Mouse (Mus musculus): ENCODE measurements at regions not wholly inside any gene's neighbourhood (a gene's known extent, or its start where the extent isn't known, plus 50 kb on each side); places are given as distances from the start of the nearest gene placed in this dataset.

- WGBS = 90% methylated on average over 7 of the region's 7 CpGs
- no peak for TF ChIP-seq CTCF (conservative IDR thresholded peaks at IDR 0.05; ENCODE audit: insufficient read depth, insufficient read length, low read depth, low read length)
- H3K4me1 ChIP-seq (ENCODE audit: control insufficient read depth, insufficient read depth, low read length) = no peaks in the 10 kb centered on the region
- no peak overlapping the region for H3K27ac ChIP-seq (ENCODE audit: insufficient read depth, low read depth, low read length)
- DNase-seq = no peak
- no peaks in the 10 kb centered on the region for H3K27me3 ChIP-seq (replicated peaks; ENCODE audit: control insufficient read depth, insufficient read depth, low read length)
- no peak overlapping the region for H3K4me3 ChIP-seq (ENCODE audit: insufficient read depth, low read depth, low read length)
- H3K36me3 ChIP-seq (ENCODE audit: control insufficient read depth, insufficient read depth, low read length) = no peaks in the 10 kb centered on the region
Measured at GRCm38 (mm10) chr16:73728297-73728696, 683.3 kb downstream of the Robo2 start.

- TF ChIP-seq POLR2A (IDR thresholded peaks at IDR 0.05; ENCODE audit: low read depth, low read length) (no peak), CTCF (conservative IDR thresholded peaks at IDR 0.05; ENCODE audit: insufficient read depth, insufficient read length, low read depth, low read length) (no peak)
- 70% methylated on average over 3 of the region's 3 CpGs for WGBS
- no peaks in the 10 kb centered on the region for H3K27me3 ChIP-seq (replicated peaks; ENCODE audit: control insufficient read depth, insufficient read depth, low read length)
Measured at GRCm38 (mm10) chr16:73719691-73720090, 691.9 kb downstream of the Robo2 start.

GRCm38 (mm10) chr16:73716301-73716700, 695.3 kb downstream of the Robo2 start:
- TF ChIP-seq CTCF (conservative IDR thresholded peaks at IDR 0.05; ENCODE audit: insufficient read depth, insufficient read length, low read depth, low read length) (no peak), POLR2A (IDR thresholded peaks at IDR 0.05; ENCODE audit: low read depth, low read length) (no peak)
- Histone ChIP-seq H3K36me3 (ENCODE audit: control insufficient read depth, insufficient read depth, low read length) (no peaks in the 10 kb centered on the region), H3K27me3 (replicated peaks; ENCODE audit: control insufficient read depth, insufficient read depth, low read length) (no peaks in the 10 kb centered on the region), H3K27ac (ENCODE audit: insufficient read depth, low read depth, low read length) (no peak overlapping the region), H3K4me1 (ENCODE audit: control insufficient read depth, insufficient read depth, low read length) (no peaks in the 10 kb centered on the region), H3K4me3 (ENCODE audit: insufficient read depth, low read depth, low read length) (no peak overlapping the region)
- DNase-seq = no peak
- WGBS = 72% methylated on average over 5 of the region's 5 CpGs

More at GRCm38 (mm10) chr16:73719691-73720090, 691.9 kb downstream of the Robo2 start:
- Histone ChIP-seq H3K4me1 (ENCODE audit: control insufficient read depth, insufficient read depth, low read length) (no peaks in the 10 kb centered on the region), H3K4me3 (ENCODE audit: insufficient read depth, low read depth, low read length) (no peak overlapping the region), H3K27ac (ENCODE audit: insufficient read depth, low read depth, low read length) (no peak overlapping the region), H3K36me3 (ENCODE audit: control insufficient read depth, insufficient read depth, low read length) (no peaks in the 10 kb centered on the region)
- DNase-seq = no peak

GRCm38 (mm10) chr16:73707051-73707450, 704.6 kb downstream of the Robo2 start:
- no peak for DNase-seq
- Histone ChIP-seq H3K27ac (ENCODE audit: insufficient read depth, low read depth, low read length) (no peak overlapping the region), H3K4me3 (ENCODE audit: insufficient read depth, low read depth, low read length) (no peak overlapping the region), H3K27me3 (replicated peaks; ENCODE audit: control insufficient read depth, insufficient read depth, low read length) (no peaks in the 10 kb centered on the region), H3K4me1 (ENCODE audit: control insufficient read depth, insufficient read depth, low read length) (no peaks in the 10 kb centered on the region), H3K36me3 (ENCODE audit: control insufficient read depth, insufficient read depth, low read length) (no peaks in the 10 kb centered on the region)
- WGBS = 92% methylated on average over 1 of the region's 1 CpGs
- no peak for TF ChIP-seq CTCF (conservative IDR thresholded peaks at IDR 0.05; ENCODE audit: insufficient read depth, insufficient read length, low read depth, low read length)
- TF ChIP-seq POLR2A (IDR thresholded peaks at IDR 0.05; ENCODE audit: low read depth, low read length) = no peak

GRCm38 (mm10) chr16:73689274-73689673, 722.4 kb downstream of the Robo2 start:
- TF ChIP-seq POLR2A (IDR thresholded peaks at IDR 0.05; ENCODE audit: low read depth, low read length) = no peak
- TF ChIP-seq CTCF (conservative IDR thresholded peaks at IDR 0.05; ENCODE audit: insufficient read depth, insufficient read length, low read depth, low read length) = no peak
- H3K27ac ChIP-seq (ENCODE audit: insufficient read depth, low read depth, low read length) = no peak overlapping the region
- H3K36me3 ChIP-seq (ENCODE audit: control insufficient read depth, insufficient read depth, low read length) = no peaks in the 10 kb centered on the region
- no peaks in the 10 kb centered on the region for H3K4me1 ChIP-seq (ENCODE audit: control insufficient read depth, insufficient read depth, low read length)
- H3K27me3 ChIP-seq (replicated peaks; ENCODE audit: control insufficient read depth, insufficient read depth, low read length) = no peaks in the 10 kb centered on the region
- DNase-seq = no peak
- H3K4me3 ChIP-seq (ENCODE audit: insufficient read depth, low read depth, low read length) = no peak overlapping the region
- WGBS = 48% methylated on average over 11 of the region's 11 CpGs

GRCm38 (mm10) chr16:73679804-73680203, 731.8 kb downstream of the Robo2 start:
- Histone ChIP-seq H3K36me3 (ENCODE audit: control insufficient read depth, insufficient read depth, low read length) (no peaks in the 10 kb centered on the region), H3K27me3 (replicated peaks; ENCODE audit: control insufficient read depth, insufficient read depth, low read length) (no peaks in the 10 kb centered on the region), H3K4me3 (ENCODE audit: insufficient read depth, low read depth, low read length) (no peak overlapping the region), H3K4me1 (ENCODE audit: control insufficient read depth, insufficient read depth, low read length) (no peaks in the 10 kb centered on the region), H3K27ac (ENCODE audit: insufficient read depth, low read depth, low read length) (no peak overlapping the region)
- DNase-seq = no peak
- WGBS = 43% methylated on average over 10 of the region's 10 CpGs
- TF ChIP-seq POLR2A (IDR thresholded peaks at IDR 0.05; ENCODE audit: low read depth, low read length) = no peak
- TF ChIP-seq CTCF (conservative IDR thresholded peaks at IDR 0.05; ENCODE audit: insufficient read depth, insufficient read length, low read depth, low read length) = no peak

- no peak overlapping the region for H3K4me3 ChIP-seq (ENCODE audit: insufficient read depth, low read depth, low read length)
- no peak overlapping the region for H3K27ac ChIP-seq (ENCODE audit: insufficient read depth, low read depth, low read length)
- no peaks in the 10 kb centered on the region for H3K36me3 ChIP-seq (ENCODE audit: control insufficient read depth, insufficient read depth, low read length)
- 37% methylated on average over 6 of the region's 6 CpGs for WGBS
- no peak for TF ChIP-seq CTCF (conservative IDR thresholded peaks at IDR 0.05; ENCODE audit: insufficient read depth, insufficient read length, low read depth, low read length)
- TF ChIP-seq POLR2A (IDR thresholded peaks at IDR 0.05; ENCODE audit: low read depth, low read length) = no peak
- DNase-seq = peak; percentile 76
- no peaks in the 10 kb centered on the region for H3K4me1 ChIP-seq (ENCODE audit: control insufficient read depth, insufficient read depth, low read length)
- H3K27me3 ChIP-seq (replicated peaks; ENCODE audit: control insufficient read depth, insufficient read depth, low read length) = no peaks in the 10 kb centered on the region
Measured at GRCm38 (mm10) chr16:73670516-73670915, 741.1 kb downstream of the Robo2 start.
